Mouse (Mus musculus): ENCODE data around the gene Aldh9a1. TPM values are rescaled to one million over a fixed set of nuclear protein-coding genes. Genes with fewer than 3 reads are reported as not detected.
A peak's percentile ranks its signal among the peaks of the same experiment; 100 is the strongest.

Gene Aldh9a1
- total and polyA plus RNA-seq, 3 experiments: 18.4 to 31.5 (median 20.4) TPM

DNA sequence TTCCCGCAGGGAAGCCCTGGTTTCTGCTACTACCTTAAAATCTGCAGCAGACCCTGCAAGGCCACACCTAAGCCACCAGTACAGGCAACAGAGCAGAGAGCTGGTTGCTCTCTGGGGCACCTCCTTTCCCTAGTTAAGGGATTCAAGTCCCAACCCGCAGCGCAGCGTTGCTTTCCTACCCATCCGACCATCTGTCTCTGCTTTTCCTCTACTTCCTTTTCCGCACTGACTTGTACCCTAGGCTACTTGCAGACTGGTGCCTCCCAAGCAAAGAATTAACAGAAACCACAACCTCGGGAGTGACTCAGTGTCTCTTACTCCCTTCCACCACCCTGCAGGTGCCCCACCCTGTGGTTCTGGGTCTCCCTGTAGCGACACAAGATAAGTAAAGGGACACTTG, 42.9 kb downstream of the Aldh9a1 start:
- Histone ChIP-seq H3K27me3 (ENCODE audit: control insufficient read depth, insufficient read depth, low read length) (no peaks in the 10 kb centered on the region), H3K4me1 (ENCODE audit: control insufficient read depth, insufficient read depth, low read length) (peaks cover 4% of the 10 kb centered on the region), H3K4me3 (peak overlapping the region; percentile 96), H3K79me2 (replicated peaks; ENCODE audit: control insufficient read depth, insufficient read depth, low read length) (no peaks in the 10 kb centered on the region), H3K36me3 (ENCODE audit: control insufficient read depth, insufficient read depth, low read length) (peaks cover 2% of the 10 kb centered on the region), H3K9ac (ENCODE audit: low read depth, low read length) (peak overlapping the region; percentile 54), H3K27ac (peak overlapping the region; percentile 90)
- 2% methylated on average over 8 of the region's 8 CpGs for WGBS
- peak; percentile 22 to 46 for DNase-seq
- intact Hi-C loops (cut with DNase I): loop anchor here (5.0 kb wide), 1 partner anchor 40 kb away; no protein-coding TSS in a partner anchor
- no peak for TF ChIP-seq POLR2A (IDR thresholded peaks at IDR 0.05; ENCODE audit: insufficient read depth, low read depth, low read length)
- TF ChIP-seq CTCF (IDR thresholded peaks at IDR 0.05): no peak
- no peak for TF ChIP-seq EP300 (IDR thresholded peaks at IDR 0.05; ENCODE audit: insufficient read depth, low read depth, low read length)

DNA sequence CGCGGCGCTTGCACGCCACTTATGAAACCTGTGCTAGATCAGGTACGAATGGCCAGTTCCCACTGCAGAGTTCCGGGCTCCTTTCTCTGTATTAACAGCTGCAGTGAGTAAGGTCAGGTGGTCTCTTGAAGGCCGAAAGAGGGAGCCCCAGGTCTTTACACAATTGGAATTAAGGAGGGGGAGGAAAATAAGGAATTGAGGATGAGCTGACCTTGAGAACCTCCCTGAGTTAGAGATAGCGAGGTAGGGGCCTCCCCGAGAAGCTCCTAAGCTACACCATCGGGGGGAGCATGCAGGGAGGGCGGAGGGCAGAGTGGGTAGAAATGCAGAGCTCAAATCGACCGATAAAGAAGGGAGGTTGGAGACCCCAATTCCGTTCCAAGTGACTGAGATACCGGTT, 43.5 kb downstream of the Aldh9a1 start:
- Histone ChIP-seq H3K27me3 (ENCODE audit: control insufficient read depth, insufficient read depth, low read length) (no peaks in the 10 kb centered on the region), H3K27ac (peak overlapping the region; percentile 90), H3K79me2 (replicated peaks; ENCODE audit: control insufficient read depth, insufficient read depth, low read length) (no peaks in the 10 kb centered on the region), H3K4me3 (peak overlapping the region; percentile 96), H3K4me1 (ENCODE audit: control insufficient read depth, insufficient read depth, low read length) (peaks cover 4% of the 10 kb centered on the region), H3K9ac (ENCODE audit: low read depth, low read length) (peak overlapping the region; percentile 54), H3K36me3 (ENCODE audit: control insufficient read depth, insufficient read depth, low read length) (no peaks in the 10 kb centered on the region)
- no peak for DNase-seq
- TF ChIP-seq CTCF (IDR thresholded peaks at IDR 0.05) (no peak), EP300 (IDR thresholded peaks at IDR 0.05; ENCODE audit: insufficient read depth, low read depth, low read length) (0 out of 2 replicates have a peak, but pooled peaks have one; percentile 22)
- WGBS: 1% methylated on average over 15 of the region's 15 CpGs
- intact Hi-C loops (cut with DNase I): loop anchor here (5.0 kb wide), 1 partner anchor 41 kb away; no protein-coding TSS in a partner anchor

- Histone ChIP-seq H3K36me3 (ENCODE audit: control insufficient read depth, insufficient read depth, low read length) (no peaks in the 10 kb centered on the region), H3K27ac (peak within 1 kb of the TSS; percentile 90), H3K9ac (ENCODE audit: low read depth, low read length) (peak within 1 kb of the TSS; percentile 83), H3K4me1 (ENCODE audit: control insufficient read depth, insufficient read depth, low read length) (peaks cover 4% of the 10 kb centered on the region), H3K79me2 (replicated peaks; ENCODE audit: control insufficient read depth, insufficient read depth, low read length) (no peaks in the 10 kb centered on the region), H3K27me3 (ENCODE audit: control insufficient read depth, insufficient read depth, low read length) (no peaks in the 10 kb centered on the region), H3K4me3 (peak within 1 kb of the TSS; percentile 96)
- under 1% methylated on average over 45 of the region's 45 CpGs for WGBS
- peak; percentile 95 to 98 for DNase-seq
- TF ChIP-seq CTCF (IDR thresholded peaks at IDR 0.05) (peak; percentile 85), EP300 (IDR thresholded peaks at IDR 0.05; ENCODE audit: insufficient read depth, low read depth, low read length) (peak; percentile 52; the same call in 1 of the 2 replicates), POLR2A (IDR thresholded peaks at IDR 0.05; ENCODE audit: insufficient read depth, low read depth, low read length) (peak; percentile 75)
- intact Hi-C loops (cut with DNase I): loop anchor here (1.0 to 5.0 kb wide), 2 partner anchors 24 to 42 kb away; no protein-coding TSS in a partner anchor
These were observed 44.1 kb downstream of the Aldh9a1 start, which contains the start of gene Mgst3 for GRCm38 (mm10) chr1:167393683-167394492. Gene Mgst3, minus strand, starts transcription at chr1:167393841.

DNA sequence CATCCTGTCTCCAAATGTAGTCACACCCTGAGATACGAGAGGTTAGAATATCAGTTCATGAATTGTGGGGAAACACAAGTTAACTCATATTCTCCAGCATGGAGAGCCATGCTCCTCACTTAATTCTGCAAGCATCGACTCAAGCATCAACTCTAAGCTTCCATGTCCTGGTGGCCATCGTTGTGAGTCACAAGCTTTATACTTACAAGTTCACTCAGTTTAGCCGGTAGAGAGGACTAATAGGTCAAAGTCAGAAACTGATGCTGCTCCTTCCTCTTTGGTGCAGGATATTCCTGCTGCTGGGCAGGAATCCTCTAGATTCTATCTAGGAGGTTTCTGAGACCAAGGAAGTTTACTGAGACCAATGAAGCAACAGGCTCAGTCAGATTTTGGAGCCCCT, 55.4 kb downstream of the Aldh9a1 start:
- H3K4me1 ChIP-seq (ENCODE audit: control insufficient read depth, insufficient read depth, low read length): no peaks in the 10 kb centered on the region
- WGBS: 72% methylated on average over 4 of the region's 4 CpGs
- intact Hi-C loops (cut with DNase I): no loop called here
- no peak overlapping the region for H3K4me3 ChIP-seq
- no peak overlapping the region for H3K9ac ChIP-seq (ENCODE audit: low read depth, low read length)
- TF ChIP-seq EP300 (IDR thresholded peaks at IDR 0.05; ENCODE audit: insufficient read depth, low read depth, low read length): no peak
- no peak overlapping the region for H3K27ac ChIP-seq
- H3K27me3 ChIP-seq (ENCODE audit: control insufficient read depth, insufficient read depth, low read length): no peaks in the 10 kb centered on the region
- DNase-seq: no peak
- H3K79me2 ChIP-seq (replicated peaks; ENCODE audit: control insufficient read depth, insufficient read depth, low read length): no peaks in the 10 kb centered on the region
- no peaks in the 10 kb centered on the region for H3K36me3 ChIP-seq (ENCODE audit: control insufficient read depth, insufficient read depth, low read length)

GRCm38 (mm10) chr1:167409601-167410000, 59.8 kb downstream of the Aldh9a1 start:
- no peak for TF ChIP-seq CTCF (IDR thresholded peaks at IDR 0.05)
- TF ChIP-seq EP300 (IDR thresholded peaks at IDR 0.05; ENCODE audit: insufficient read depth, low read depth, low read length): no peak
- no peak for TF ChIP-seq POLR2A (IDR thresholded peaks at IDR 0.05; ENCODE audit: insufficient read depth, low read depth, low read length)
- H3K27ac ChIP-seq: no peak overlapping the region
- no peaks in the 10 kb centered on the region for H3K27me3 ChIP-seq (ENCODE audit: control insufficient read depth, insufficient read depth, low read length)

More at GRCm38 (mm10) chr1:167409601-167410000, 59.8 kb downstream of the Aldh9a1 start:
- Histone ChIP-seq H3K36me3 (ENCODE audit: control insufficient read depth, insufficient read depth, low read length) (no peaks in the 10 kb centered on the region), H3K4me3 (no peak overlapping the region), H3K9ac (ENCODE audit: low read depth, low read length) (no peak overlapping the region), H3K4me1 (ENCODE audit: control insufficient read depth, insufficient read depth, low read length) (no peaks in the 10 kb centered on the region), H3K79me2 (replicated peaks; ENCODE audit: control insufficient read depth, insufficient read depth, low read length) (no peaks in the 10 kb centered on the region)
- intact Hi-C loops (cut with DNase I): no loop called here
- no peak for DNase-seq
- 68% methylated on average over 4 of the region's 4 CpGs for WGBS
